Mouse (Mus musculus): ENCODE results near the gene Ccdc63. TPM values are rescaled to one million over a fixed set of nuclear protein-coding genes. Genes with fewer than 3 reads are reported as not detected.

Ccdc63 gene
- polyA plus RNA-seq, 1 experiment: not detected

DNA sequence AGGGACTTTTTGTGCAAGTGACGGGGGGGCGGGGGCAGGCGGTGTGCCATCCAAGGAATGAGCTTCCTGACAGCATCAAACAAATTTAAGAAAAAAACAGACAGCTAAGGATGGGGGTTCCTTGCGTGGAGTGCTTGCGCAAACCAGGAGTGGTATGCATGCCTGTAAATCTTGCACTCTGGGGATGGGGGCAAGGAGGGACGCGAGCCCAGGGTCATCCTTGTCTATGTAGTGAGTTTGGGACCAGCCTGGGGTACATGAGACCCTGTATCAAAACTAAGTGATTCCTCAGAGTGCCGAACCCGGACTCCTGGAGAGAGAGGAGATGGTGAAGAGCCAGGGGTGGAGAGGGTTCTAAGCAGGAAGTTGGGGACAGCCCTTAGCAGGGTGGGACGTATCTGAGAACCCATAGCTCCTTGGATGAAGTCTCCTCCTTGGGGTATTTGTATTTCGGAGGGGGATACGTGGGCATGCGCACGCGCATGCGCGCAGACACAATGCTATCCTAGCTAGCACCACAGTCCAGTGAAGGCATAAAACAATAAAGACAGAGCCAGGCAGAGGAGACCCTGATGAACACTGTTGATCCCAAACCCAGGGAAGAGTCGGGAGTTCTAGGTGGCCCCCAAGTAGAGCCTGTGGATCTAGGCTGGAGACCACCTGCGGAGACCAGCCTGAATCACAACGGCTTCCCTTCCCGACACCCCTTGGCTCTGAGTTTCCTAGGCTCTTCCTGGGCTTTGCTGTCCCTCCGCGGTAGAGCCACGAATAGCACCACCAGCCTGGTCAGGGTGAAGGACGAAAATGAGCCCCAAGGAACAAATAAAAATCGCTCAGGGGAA lies 29.3 kb downstream of the Ccdc63 start:
- H3K4me3 ChIP-seq (ENCODE audit: insufficient read depth, poor library complexity, severe bottlenecking): no peak overlapping the region
- TF ChIP-seq MYOD1 (IDR thresholded peaks at IDR 0.05; ENCODE audit: control insufficient read depth, insufficient read length, low read depth) (no peak), MAX (IDR thresholded peaks at IDR 0.05) (no peak), CEBPB (IDR thresholded peaks at IDR 0.05; ENCODE audit: low read depth) (no peak), FOSL1 (IDR thresholded peaks at IDR 0.05; ENCODE audit: insufficient read depth, low read length, poor library complexity, severe bottlenecking) (no peak), MYOG (IDR thresholded peaks at IDR 0.05; ENCODE audit: control insufficient read depth, extremely low read depth, insufficient read length) (no peak), CTCF (IDR thresholded peaks at IDR 0.05; ENCODE audit: control insufficient read depth, insufficient read depth, insufficient read length) (no peak)
- H3K79me2 ChIP-seq (ENCODE audit: control insufficient read depth, insufficient read depth): no peaks in the 10 kb centered on the region
- no peaks in the 10 kb centered on the region for H3K79me3 ChIP-seq (ENCODE audit: low read depth)
- no peak overlapping the region for H3ac ChIP-seq (ENCODE audit: control insufficient read depth, insufficient read length, low read depth)
- H3K36me3 ChIP-seq (ENCODE audit: control insufficient read depth, insufficient read depth): no peaks in the 10 kb centered on the region
- peaks cover 57% of the 10 kb centered on the region for H3K27me3 ChIP-seq (ENCODE audit: control insufficient read depth, insufficient read depth, insufficient read length)

GRCm38 (mm10) chr5:122110625-122111024 lies 30.0 kb downstream of the Ccdc63 start:
- no peaks in the 10 kb centered on the region for H3K79me2 ChIP-seq (ENCODE audit: control insufficient read depth, insufficient read depth)
- H3K79me3 ChIP-seq (ENCODE audit: low read depth): no peaks in the 10 kb centered on the region
- no peaks in the 10 kb centered on the region for H3K36me3 ChIP-seq (ENCODE audit: control insufficient read depth, insufficient read depth)
- H3K27me3 ChIP-seq (ENCODE audit: control insufficient read depth, insufficient read depth, insufficient read length): peaks cover 59% of the 10 kb centered on the region
- no peak overlapping the region for H3K4me3 ChIP-seq (ENCODE audit: insufficient read depth, poor library complexity, severe bottlenecking)
- no peak overlapping the region for H3ac ChIP-seq (ENCODE audit: control insufficient read depth, insufficient read length, low read depth)
- TF ChIP-seq MYOD1 (IDR thresholded peaks at IDR 0.05; ENCODE audit: control insufficient read depth, insufficient read length, low read depth): no peak
- TF ChIP-seq FOSL1 (IDR thresholded peaks at IDR 0.05; ENCODE audit: insufficient read depth, low read length, poor library complexity, severe bottlenecking): no peak
- TF ChIP-seq CTCF (IDR thresholded peaks at IDR 0.05; ENCODE audit: control insufficient read depth, insufficient read depth, insufficient read length): no peak
- no peak for TF ChIP-seq MYOG (IDR thresholded peaks at IDR 0.05; ENCODE audit: control insufficient read depth, extremely low read depth, insufficient read length)

- TF ChIP-seq MYOD1 (IDR thresholded peaks at IDR 0.05; ENCODE audit: control insufficient read depth, insufficient read length, low read depth) (no peak), FOSL1 (IDR thresholded peaks at IDR 0.05; ENCODE audit: insufficient read depth, low read length, poor library complexity, severe bottlenecking) (no peak), CTCF (IDR thresholded peaks at IDR 0.05; ENCODE audit: control insufficient read depth, insufficient read depth, insufficient read length) (no peak), CEBPB (IDR thresholded peaks at IDR 0.05; ENCODE audit: low read depth) (no peak), MAX (IDR thresholded peaks at IDR 0.05) (no peak), USF1 (IDR thresholded peaks at IDR 0.05; ENCODE audit: low read depth) (no peak), MYOG (IDR thresholded peaks at IDR 0.05; ENCODE audit: control insufficient read depth, extremely low read depth, insufficient read length) (no peak)
- Histone ChIP-seq H3K27me3 (ENCODE audit: control insufficient read depth, insufficient read depth, insufficient read length) (peaks cover 66% of the 10 kb centered on the region), H3ac (ENCODE audit: control insufficient read depth, insufficient read length, low read depth) (no peak overlapping the region), H3K79me2 (ENCODE audit: control insufficient read depth, insufficient read depth) (no peaks in the 10 kb centered on the region), H3K4me3 (ENCODE audit: insufficient read depth, poor library complexity, severe bottlenecking) (no peak overlapping the region), H3K36me3 (ENCODE audit: control insufficient read depth, insufficient read depth) (no peaks in the 10 kb centered on the region), H3K79me3 (ENCODE audit: low read depth) (no peaks in the 10 kb centered on the region)
Observed at GRCm38 (mm10) chr5:122109325-122110060, 31.1 kb downstream of the Ccdc63 start.

GRCm38 (mm10) chr5:122108104-122108503 lies 32.5 kb downstream of the Ccdc63 start:
- no peaks in the 10 kb centered on the region for H3K79me3 ChIP-seq (ENCODE audit: low read depth)
- no peaks in the 10 kb centered on the region for H3K79me2 ChIP-seq (ENCODE audit: control insufficient read depth, insufficient read depth)
- TF ChIP-seq CEBPB (IDR thresholded peaks at IDR 0.05; ENCODE audit: low read depth) (no peak), MAX (IDR thresholded peaks at IDR 0.05) (no peak), MYOG (IDR thresholded peaks at IDR 0.05; ENCODE audit: control insufficient read depth, extremely low read depth, insufficient read length) (no peak), FOSL1 (IDR thresholded peaks at IDR 0.05; ENCODE audit: insufficient read depth, low read length, poor library complexity, severe bottlenecking) (no peak), MYOD1 (IDR thresholded peaks at IDR 0.05; ENCODE audit: control insufficient read depth, insufficient read length, low read depth) (no peak), CTCF (IDR thresholded peaks at IDR 0.05; ENCODE audit: control insufficient read depth, insufficient read depth, insufficient read length) (no peak), USF1 (IDR thresholded peaks at IDR 0.05; ENCODE audit: low read depth) (no peak)
- H3ac ChIP-seq (ENCODE audit: control insufficient read depth, insufficient read length, low read depth): no peak overlapping the region
- no peaks in the 10 kb centered on the region for H3K36me3 ChIP-seq (ENCODE audit: control insufficient read depth, insufficient read depth)
- no peak overlapping the region for H3K4me3 ChIP-seq (ENCODE audit: insufficient read depth, poor library complexity, severe bottlenecking)
- H3K27me3 ChIP-seq (ENCODE audit: control insufficient read depth, insufficient read depth, insufficient read length): peaks cover 80% of the 10 kb centered on the region

DNA sequence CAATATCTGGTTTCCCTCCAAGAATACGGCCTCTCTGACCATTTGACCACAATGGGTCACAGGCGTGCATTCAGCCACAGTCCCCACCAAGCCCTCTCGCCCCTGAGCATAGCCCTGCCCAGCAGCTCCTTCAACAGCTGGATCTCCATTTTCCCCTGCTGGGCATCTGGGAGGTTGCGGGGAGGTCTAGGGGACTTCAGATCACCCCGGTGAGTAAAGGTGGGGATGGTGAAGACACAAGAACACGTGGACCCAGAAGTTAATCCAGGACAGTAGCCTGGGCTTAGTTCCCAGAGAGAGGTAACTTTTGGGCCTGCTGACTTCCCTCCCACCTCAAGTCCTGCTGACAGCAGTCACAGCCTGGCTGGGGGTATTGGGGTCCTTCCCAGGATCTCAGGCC lies 34.4 kb downstream of the Ccdc63 start:
- Histone ChIP-seq H3K79me2 (ENCODE audit: control insufficient read depth, insufficient read depth) (no peaks in the 10 kb centered on the region), H3K4me3 (ENCODE audit: insufficient read depth, poor library complexity, severe bottlenecking) (no peak overlapping the region), H3K79me3 (ENCODE audit: low read depth) (no peaks in the 10 kb centered on the region), H3ac (ENCODE audit: control insufficient read depth, insufficient read length, low read depth) (no peak overlapping the region), H3K36me3 (ENCODE audit: control insufficient read depth, insufficient read depth) (no peaks in the 10 kb centered on the region), H3K27me3 (ENCODE audit: control insufficient read depth, insufficient read depth, insufficient read length) (peaks cover 85% of the 10 kb centered on the region)
- TF ChIP-seq MAX (IDR thresholded peaks at IDR 0.05) (no peak), CTCF (IDR thresholded peaks at IDR 0.05; ENCODE audit: control insufficient read depth, insufficient read depth, insufficient read length) (no peak), CEBPB (IDR thresholded peaks at IDR 0.05; ENCODE audit: low read depth) (no peak), MYOD1 (IDR thresholded peaks at IDR 0.05; ENCODE audit: control insufficient read depth, insufficient read length, low read depth) (no peak), FOSL1 (IDR thresholded peaks at IDR 0.05; ENCODE audit: insufficient read depth, low read length, poor library complexity, severe bottlenecking) (no peak)
